Mouse (Mus musculus) kidney, postnatal 0 days (tissue): ENCODE measurements at regions not wholly inside any gene's neighbourhood (a gene's known extent, or its start where the extent isn't known, plus 50 kb on each side); places are given as distances from the start of the nearest gene placed in this dataset.

Source experiments
- ATAC-seq: fragments of 200-750 bp; cut with Nextera tagmentation; replicated peaks from 2 replicates; pipeline ENCODE4 v1.8.0; 2017; ENCODE audit warnings: low read depth, moderate number of reproducible peaks, moderate TSS enrichment, moderate library complexity; ENCODE audit not compliant: low FRiP score
- DNase-seq: peaks from one replicate; pipeline ENCODE4 v3.0.0-alpha.2; 2016; ENCODE audit warnings: low spot score
- H3K27ac ChIP-seq: fragments of 300-500 bp; sonication (generic); 2 replicates; pipeline ENCODE4 v1.5.1; 2014; ENCODE audit warnings: mild to moderate bottlenecking
- H3K27me3 ChIP-seq: fragments of 300-500 bp; sonication (generic); 2 replicates; pipeline ENCODE4 v1.6.1; 2014; ENCODE audit warnings: low read length, mixed read lengths; ENCODE audit not compliant: insufficient read depth
- H3K36me3 ChIP-seq: fragments of 300-500 bp; sonication (generic); 2 replicates; pipeline ENCODE4 v1.6.1; 2014; ENCODE audit warnings: low read length, mixed read lengths; ENCODE audit not compliant: insufficient read depth
- H3K4me1 ChIP-seq: fragments of 300-500 bp; sonication (generic); replicated peaks from 2 replicates; pipeline ENCODE4 v1.6.1; 2014; ENCODE audit warnings: antibody characterized with exemption, low read length, mixed read lengths; ENCODE audit not compliant: insufficient read depth
- H3K4me2 ChIP-seq: fragments of 300-500 bp; sonication (generic); 2 replicates; pipeline ENCODE4 v1.6.1; 2014; ENCODE audit warnings: mild to moderate bottlenecking, low read length, moderate library complexity, mixed read lengths
- H3K4me3 ChIP-seq: fragments of 300-500 bp; sonication (generic); replicated peaks from 2 replicates; pipeline ENCODE4 v1.5.1; 2014; ENCODE audit warnings: low read depth, low read length
- H3K9ac ChIP-seq: fragments of 300-500 bp; sonication (generic); 2 replicates; pipeline ENCODE4 v1.6.1; 2014; ENCODE audit warnings: low read depth, low read length
- H3K9me3 ChIP-seq: fragments of 300-500 bp; sonication (generic); replicated peaks from 2 replicates; pipeline ENCODE4 v1.6.1; 2016; ENCODE audit warnings: low read length, inconsistent platforms, mixed read lengths
- CTCF ChIP-seq: IDR thresholded peaks from 2 replicates; pipeline ENCODE4 v1.5.1; 2016; ENCODE audit warnings: antibody characterized with exemption, low read depth, mild to moderate bottlenecking, moderate library complexity
- WGBS: fragments of 180-500 bp; shearing (Covaris S2); extraction: QIAGEN DNeasy Blood & Tissue Kit; methylation state at CpG from one replicate; pipeline ENCODE4 v1.1.7; 2014; 5-methylcytosine and 5-hydroxymethylcytosine counted together

- Histone ChIP-seq H3K4me3 (no peak overlapping the region), H3K27me3 (no peaks in the 10 kb centered on the region), H3K9ac (no peak overlapping the region), H3K4me2 (no peak overlapping the region), H3K27ac (no peak overlapping the region), H3K36me3 (no peaks in the 10 kb centered on the region), H3K9me3 (no peaks in the 10 kb centered on the region), H3K4me1 (no peaks in the 10 kb centered on the region)
- DNase-seq (no peak), ATAC-seq (no peak)
- TF ChIP-seq CTCF, result no peak
- 89% methylated on average over 1 of the region's 1 CpGs for WGBS
Measured at GRCm38 (mm10) chr4:127659950-127660349, 302.0 kb upstream of the Gjb5 start.

- no peak for TF ChIP-seq CTCF
- H3K4me2 ChIP-seq, result no peak overlapping the region
- no peak overlapping the region for H3K27ac ChIP-seq
- H3K27me3 ChIP-seq, result no peaks in the 10 kb centered on the region
- DNase-seq, result no peak
- WGBS, result 79% methylated on average over 5 of the region's 5 CpGs
- no peak overlapping the region for H3K9ac ChIP-seq
- ATAC-seq, result no peak
- H3K36me3 ChIP-seq, result no peaks in the 10 kb centered on the region
- H3K4me1 ChIP-seq, result no peaks in the 10 kb centered on the region
- no peak overlapping the region for H3K4me3 ChIP-seq
- H3K9me3 ChIP-seq, result no peaks in the 10 kb centered on the region
Measured at GRCm38 (mm10) chr4:127651601-127652000, 293.6 kb upstream of the Gjb5 start.

DNA sequence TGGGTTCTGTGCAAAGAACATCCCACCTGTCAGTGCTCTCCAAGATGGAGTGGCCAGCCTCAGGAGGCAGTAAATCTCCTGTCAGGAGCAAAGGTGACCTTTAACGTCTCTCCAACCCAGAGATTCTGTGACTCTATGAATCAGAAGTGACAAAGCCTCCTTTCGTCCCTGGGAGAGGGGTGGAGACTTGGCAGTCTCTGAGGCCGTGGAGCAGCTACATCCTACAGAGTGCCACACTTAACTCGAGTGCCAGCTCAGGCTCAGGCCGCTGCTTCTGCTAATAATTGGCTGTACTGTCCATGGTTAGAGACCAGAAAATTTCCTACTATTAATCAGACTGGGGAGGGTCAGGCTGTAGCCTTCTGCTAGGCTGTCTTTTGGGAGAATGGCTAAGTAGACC is 290.0 kb upstream of the Gjb5 start:
- no peaks in the 10 kb centered on the region for H3K27me3 ChIP-seq
- H3K9ac ChIP-seq, result no peak overlapping the region
- H3K27ac ChIP-seq, result no peak overlapping the region
- H3K4me1 ChIP-seq, result no peaks in the 10 kb centered on the region
- no peak for ATAC-seq
- H3K4me3 ChIP-seq, result no peak overlapping the region
- no peaks in the 10 kb centered on the region for H3K36me3 ChIP-seq
- DNase-seq, result no peak
- WGBS, result 31% methylated on average over 5 of the region's 5 CpGs
- no peak for TF ChIP-seq CTCF
- H3K9me3 ChIP-seq, result no peaks in the 10 kb centered on the region
- no peak overlapping the region for H3K4me2 ChIP-seq

- H3K4me2 ChIP-seq, result no peak overlapping the region
- H3K9me3 ChIP-seq, result no peaks in the 10 kb centered on the region
- 50% methylated on average over 8 of the region's 8 CpGs for WGBS
- no peak overlapping the region for H3K27ac ChIP-seq
- TF ChIP-seq CTCF, result no peak
- no peaks in the 10 kb centered on the region for H3K36me3 ChIP-seq
- DNase-seq (peak; percentile 63), ATAC-seq (no peak)
- no peak overlapping the region for H3K9ac ChIP-seq
- H3K27me3 ChIP-seq, result no peaks in the 10 kb centered on the region
- H3K4me3 ChIP-seq, result no peak overlapping the region
- no peaks in the 10 kb centered on the region for H3K4me1 ChIP-seq
Measured at GRCm38 (mm10) chr4:127647189-127647588, 289.2 kb upstream of the Gjb5 start.

GRCm38 (mm10) chr4:127640251-127641085 is 282.5 kb upstream of the Gjb5 start:
- H3K27ac ChIP-seq, result no peak overlapping the region
- TF ChIP-seq CTCF, result no peak
- DNase-seq, result peak; percentile 12

DNA sequence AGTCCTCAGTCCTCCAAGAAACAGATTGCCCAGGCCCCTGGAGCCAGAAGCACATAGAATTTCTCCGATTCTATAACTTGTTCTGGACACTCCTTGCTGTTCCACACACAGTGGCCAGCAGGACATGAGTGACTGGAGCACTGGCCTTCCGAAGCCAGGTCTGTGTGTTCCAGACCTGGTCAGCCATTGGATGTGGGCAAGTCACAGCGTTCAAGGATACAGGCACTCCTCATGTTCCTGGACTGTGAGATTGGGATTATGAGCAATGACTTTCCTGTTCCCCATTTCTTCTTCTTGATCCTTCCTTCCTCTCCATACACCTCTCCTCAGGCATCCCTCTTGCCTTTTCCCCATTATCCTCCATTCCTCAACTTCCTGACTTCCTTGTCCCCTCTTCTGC is 281.8 kb upstream of the Gjb5 start:
- Histone ChIP-seq H3K27me3 (no peaks in the 10 kb centered on the region), H3K4me2 (no peak overlapping the region), H3K9ac (no peak overlapping the region), H3K4me3 (no peak overlapping the region), H3K9me3 (no peaks in the 10 kb centered on the region), H3K36me3 (no peaks in the 10 kb centered on the region), H3K4me1 (no peaks in the 10 kb centered on the region), H3K27ac (no peak overlapping the region)
- 88% methylated on average over 3 of the region's 3 CpGs for WGBS
- TF ChIP-seq CTCF, result no peak
- ATAC-seq, result no peak
- DNase-seq, result no peak

More at GRCm38 (mm10) chr4:127640251-127641085, 282.5 kb upstream of the Gjb5 start:
- WGBS, result 47% methylated on average over 14 of the region's 14 CpGs
- Histone ChIP-seq H3K36me3 (no peaks in the 10 kb centered on the region), H3K4me3 (no peak overlapping the region), H3K4me1 (no peaks in the 10 kb centered on the region), H3K9ac (no peak overlapping the region), H3K9me3 (no peaks in the 10 kb centered on the region), H3K4me2 (no peak overlapping the region), H3K27me3 (no peaks in the 10 kb centered on the region)
- no peak for ATAC-seq
